Mouse (Mus musculus) lung, embryonic 14.5 days (tissue): Measurements from ENCODE around the gene Fbxw11. TPM values are rescaled to one million over a fixed set of nuclear protein-coding genes. Genes with fewer than 3 reads are reported as not detected.
A peak's percentile ranks its signal among the peaks of the same experiment; 100 is the strongest.

Experiments
- ATAC-seq: fragments of 200-750 bp; cut with Nextera tagmentation; 2 replicates; pipeline ENCODE4 v1.8.0; 2017; ENCODE audit warnings: mild to moderate bottlenecking, moderate TSS enrichment, moderate library complexity; ENCODE audit not compliant: insufficient read depth
- DNase-seq: peaks from one replicate; pipeline ENCODE4 v3.0.0-alpha.2; 2015
- H3K27ac ChIP-seq: fragments of 300-500 bp; sonication (generic); 2 replicates; pipeline ENCODE4 v1.5.1; 2014; ENCODE audit warnings: low read depth, mild to moderate bottlenecking, moderate library complexity
- H3K27me3 ChIP-seq: fragments of 300-500 bp; sonication (generic); 2 replicates; pipeline ENCODE4 v1.6.1; 2014; ENCODE audit warnings: low read length, control low read depth; ENCODE audit not compliant: insufficient read depth
- H3K36me3 ChIP-seq: fragments of 300-500 bp; sonication (generic); 2 replicates; pipeline ENCODE4 v1.6.1; 2014; ENCODE audit warnings: control low read depth; ENCODE audit not compliant: insufficient read depth
- H3K4me1 ChIP-seq: fragments of 300-500 bp; sonication (generic); 2 replicates; pipeline ENCODE4 v1.6.1; 2014; ENCODE audit warnings: antibody characterized with exemption, control low read depth; ENCODE audit not compliant: insufficient read depth
- H3K4me2 ChIP-seq: fragments of 300-500 bp; sonication (generic); 2 replicates; pipeline ENCODE4 v1.6.1; 2014; ENCODE audit warnings: mild to moderate bottlenecking
- H3K4me3 ChIP-seq: fragments of 300-500 bp; sonication (generic); 2 replicates; pipeline ENCODE4 v1.5.1; 2014; ENCODE audit warnings: low read depth, low read length
- H3K9ac ChIP-seq: fragments of 300-500 bp; sonication (generic); 2 replicates; pipeline ENCODE4 v1.6.1; 2014
- H3K9me3 ChIP-seq: fragments of 300-500 bp; sonication (generic); 2 replicates; pipeline ENCODE4 v1.6.1; 2016; ENCODE audit warnings: low read depth, low read length, control low read depth
- CTCF ChIP-seq: IDR thresholded peaks from 2 replicates; pipeline ENCODE4 v1.5.1; 2016; ENCODE audit warnings: antibody characterized with exemption, low read depth
- WGBS: fragments of 180-500 bp; shearing (Covaris S2); extraction: QIAGEN DNeasy Blood & Tissue Kit; methylation state at CpG from one replicate; pipeline ENCODE4 v1.1.7; 2014; 5-methylcytosine and 5-hydroxymethylcytosine counted together
- polyA plus RNA-seq: library from polyadenylated mRNA; unstranded; fragments of >200 nt; fragmentation: Nextera tagmentation; extraction: Ambion mirVana; gene quantifications from 2 replicates; pipeline ENCODE4 v1.2.1, GENCODE M21; 2014

Gene Fbxw11
- polyA plus RNA-seq, 1 experiment from 2014 or later: 89.5 TPM

- no peaks in the 10 kb centered on the region for H3K9me3 ChIP-seq
- H3K27ac ChIP-seq: peak overlapping the region; percentile 78
- H3K4me1 ChIP-seq: peaks cover 14% of the 10 kb centered on the region
- peak overlapping the region; percentile 0; the same call in 1 of the 2 replicates for H3K4me2 ChIP-seq
- no peak for TF ChIP-seq CTCF
- DNase-seq (peak; percentile 82), ATAC-seq (peak; percentile 70)
- H3K36me3 ChIP-seq: no peaks in the 10 kb centered on the region
- no peak overlapping the region; the same call in 1 of the 2 replicates for H3K9ac ChIP-seq
- H3K4me3 ChIP-seq: no peak overlapping the region
- no peaks in the 10 kb centered on the region for H3K27me3 ChIP-seq
- WGBS: 29% methylated on average over 7 of the region's 7 CpGs
Observed at GRCm38 (mm10) chr11:32605131-32605860, 37.2 kb upstream of the Fbxw11 start.

DNA sequence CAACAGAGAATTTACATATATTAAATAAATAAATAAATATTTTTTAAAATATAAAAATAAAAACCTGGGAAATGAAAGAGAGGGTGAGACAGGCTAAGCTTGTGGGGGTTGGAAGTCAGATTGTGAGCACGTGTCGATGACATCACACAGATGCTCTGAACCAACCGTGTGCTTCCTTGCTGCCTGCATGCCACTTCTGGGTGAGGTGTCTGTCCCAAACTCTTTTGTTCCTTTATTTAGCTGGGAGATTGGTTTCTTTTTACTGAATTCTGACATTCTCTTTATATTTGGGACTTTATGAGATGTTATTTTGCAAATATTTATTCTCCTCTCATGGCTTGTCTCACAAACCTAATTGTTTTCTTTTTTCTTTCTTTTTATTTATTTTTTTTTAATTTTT is 36.6 kb upstream of the Fbxw11 start:
- no peak overlapping the region for H3K27ac ChIP-seq
- no peak for ATAC-seq
- no peaks in the 10 kb centered on the region for H3K36me3 ChIP-seq
- WGBS: 73% methylated on average over 3 of the region's 3 CpGs
- peaks cover 14% of the 10 kb centered on the region for H3K4me1 ChIP-seq
- DNase-seq: no peak
- H3K4me2 ChIP-seq: no peak overlapping the region
- no peak overlapping the region for H3K4me3 ChIP-seq
- H3K9ac ChIP-seq: no peak overlapping the region
- no peaks in the 10 kb centered on the region for H3K9me3 ChIP-seq
- no peak for TF ChIP-seq CTCF
- no peaks in the 10 kb centered on the region for H3K27me3 ChIP-seq

DNA sequence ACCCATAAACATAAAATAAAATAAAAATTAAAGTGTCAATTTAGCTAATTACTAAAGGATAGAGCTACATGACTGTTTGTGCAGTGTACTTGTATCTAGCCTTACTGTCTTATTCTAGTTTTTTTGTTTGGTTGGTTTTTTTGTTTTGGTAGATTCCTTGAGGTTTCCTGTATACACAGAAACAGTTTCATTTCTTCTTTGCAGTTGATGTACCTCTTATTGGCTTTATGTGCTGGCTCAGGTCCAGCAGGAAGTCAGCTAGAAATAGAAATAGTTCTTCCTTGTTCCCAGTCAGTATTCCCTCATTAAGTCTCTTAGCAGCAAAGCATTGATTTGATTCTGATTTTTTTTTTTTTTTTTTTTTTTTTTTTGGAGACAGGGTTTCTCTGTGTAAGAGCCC is 35.2 kb upstream of the Fbxw11 start:
- Histone ChIP-seq H3K4me2 (no peak overlapping the region), H3K4me1 (peaks cover 14% of the 10 kb centered on the region), H3K27me3 (no peaks in the 10 kb centered on the region), H3K36me3 (no peaks in the 10 kb centered on the region), H3K4me3 (no peak overlapping the region), H3K9me3 (no peaks in the 10 kb centered on the region), H3K9ac (no peak overlapping the region), H3K27ac (no peak overlapping the region)
- ATAC-seq (no peak), DNase-seq (peak; percentile 56)
- TF ChIP-seq CTCF: no peak

GRCm38 (mm10) chr11:32610616-32611015 is 31.9 kb upstream of the Fbxw11 start:
- Histone ChIP-seq H3K4me3 (no peak overlapping the region), H3K9ac (no peak overlapping the region), H3K9me3 (no peaks in the 10 kb centered on the region), H3K27ac (no peak overlapping the region), H3K4me1 (peaks cover under 1% of the 10 kb centered on the region; the same call in 1 of the 2 replicates), H3K4me2 (no peak overlapping the region), H3K27me3 (no peaks in the 10 kb centered on the region), H3K36me3 (no peaks in the 10 kb centered on the region)
- 76% methylated on average over 6 of the region's 6 CpGs for WGBS
- DNase-seq: no peak
- TF ChIP-seq CTCF: no peak
- no peak for ATAC-seq

GRCm38 (mm10) chr11:32612304-32612703 is 30.2 kb upstream of the Fbxw11 start:
- no peaks in the 10 kb centered on the region for H3K9me3 ChIP-seq
- WGBS: 58% methylated on average over 6 of the region's 6 CpGs
- TF ChIP-seq CTCF: peak; percentile 18; the same call in 1 of the 2 replicates
- no peak for DNase-seq
- H3K9ac ChIP-seq: no peak overlapping the region
- no peaks in the 10 kb centered on the region for H3K36me3 ChIP-seq
- no peak overlapping the region for H3K4me2 ChIP-seq
- ATAC-seq: no peak
- no peaks in the 10 kb centered on the region for H3K27me3 ChIP-seq
- H3K27ac ChIP-seq: no peak overlapping the region
- no peaks in the 10 kb centered on the region for H3K4me1 ChIP-seq
- no peak overlapping the region for H3K4me3 ChIP-seq

GRCm38 (mm10) chr11:32614463-32614862 is 28.1 kb upstream of the Fbxw11 start:
- Histone ChIP-seq H3K27me3 (no peaks in the 10 kb centered on the region), H3K9me3 (no peaks in the 10 kb centered on the region), H3K4me3 (no peak overlapping the region), H3K27ac (no peak overlapping the region), H3K4me2 (no peak overlapping the region), H3K4me1 (peaks cover 5% of the 10 kb centered on the region; the same call in 1 of the 2 replicates), H3K9ac (no peak overlapping the region), H3K36me3 (0 out of 2 replicates have a peak, but pooled peaks cover 4% of the 10 kb centered on the region)
- ATAC-seq: no peak
- no peak for DNase-seq
- TF ChIP-seq CTCF: no peak
- WGBS: 90% methylated on average over 29 of the region's 29 CpGs

GRCm38 (mm10) chr11:32615561-32615960 is 27.0 kb upstream of the Fbxw11 start:
- peak; percentile 25 for DNase-seq
- no peak overlapping the region for H3K4me3 ChIP-seq
- 0 out of 2 replicates have a peak, but pooled peaks cover 4% of the 10 kb centered on the region for H3K36me3 ChIP-seq
- TF ChIP-seq CTCF: no peak
- H3K27ac ChIP-seq: no peak overlapping the region
- H3K4me1 ChIP-seq: peaks cover 9% of the 10 kb centered on the region
- 11% methylated on average over 11 of the region's 11 CpGs for whole genome bisulfite sequencing
- ATAC-seq: no peak
- H3K4me2 ChIP-seq: peak overlapping the region; percentile 32; the same call in 1 of the 2 replicates
- H3K27me3 ChIP-seq: no peaks in the 10 kb centered on the region
- H3K9me3 ChIP-seq: no peaks in the 10 kb centered on the region
- no peak overlapping the region for H3K9ac ChIP-seq
